In genomic region chr8:121021488-121021887, GRCm38 (mm10) we compare ENCODE assay signal across 31 mouse cellular contexts.
DNase-seq lines count a peak whose midpoint lies in the region; ATAC-seq and TF ChIP-seq lines count a peak whose summit lies in the region.
"Had no signal": no experiment of that assay in that cellular context is flagged by ENCODE, and none has a peak within 500 bp of the region (broad histone marks: within the 10 kb centered on the region; RNA-seq: fewer than 3 reads in every experiment).

No protein-coding gene starts in this region.

- H3K27ac ChIP-seq in heart, postnatal 0 days (ENCODE audit: low read depth): no peak overlapping the region
- H3K27ac ChIP-seq in intestine, embryonic 16.5 days (ENCODE audit: low read length): peak overlapping the region; percentile 7; the same call in 1 of the 2 replicates
- H3K27ac ChIP-seq in forebrain, embryonic 12.5 days: no peak overlapping the region
- H3K27ac ChIP-seq: embryonic facial prominence, embryonic 13.5 days; heart, adult 2 months; heart, embryonic 15.5 days; hindbrain, embryonic 12.5 days; hindbrain, postnatal 0 days; layer of hippocampus, adult 2 months; left cerebral cortex, adult 2 months; limb, embryonic 13.5 days; liver, embryonic 13.5 days; midbrain, embryonic 13.5 days had no signal

- no peak overlapping the region for H3K9ac ChIP-seq in heart, postnatal 0 days (replicated peaks; ENCODE audit: low read depth, low read length)
- no peak overlapping the region for H3K9ac ChIP-seq in intestine, embryonic 16.5 days (ENCODE audit: low read depth, low read length)
- H3K9ac ChIP-seq in forebrain, embryonic 12.5 days: no peak overlapping the region
- H3K9ac ChIP-seq: embryonic facial prominence, embryonic 13.5 days; heart, embryonic 15.5 days; hindbrain, embryonic 12.5 days; limb, embryonic 13.5 days; liver, embryonic 13.5 days; midbrain, embryonic 13.5 days had no signal

- no peak for DNase-seq in heart, postnatal 0 days (ENCODE audit: low spot score)
- DNase-seq in heart, adult 8-10 months (ENCODE audit: low spot score): no peak
- DNase-seq in thymus, adult 18-20 months: peak; percentile 66 to 78
- peak; percentile 77 for DNase-seq in thymus, postnatal 25 days
- no peak for DNase-seq in kidney, adult 8-10 months
- no peak for DNase-seq in gastrocnemius, postnatal 10 days
- DNase-seq: adrenal gland, postnatal 10 days; cerebellum, adult 11-12 months; cerebellum, adult 9-11 months; embryo, embryonic 11 days; heart, adult 2 months; heart, postnatal 36 days; kidney, adult 11 months; kidney, postnatal 36 days; liver, embryonic 13.5 days; lung, adult 18-20 months; lung, postnatal 4 days had no signal

- H3K9me3 ChIP-seq in heart, postnatal 0 days (replicated peaks; ENCODE audit: control insufficient read depth, low read length): no peaks in the 10 kb centered on the region; the same call in 1 of the 2 replicates
- H3K9me3 ChIP-seq in intestine, embryonic 16.5 days (ENCODE audit: control insufficient read depth, low read length): no peaks in the 10 kb centered on the region
- no peaks in the 10 kb centered on the region for H3K9me3 ChIP-seq in forebrain, embryonic 12.5 days
- H3K9me3 ChIP-seq: embryonic facial prominence, embryonic 13.5 days; heart, embryonic 15.5 days; hindbrain, embryonic 12.5 days; liver, embryonic 13.5 days; midbrain, embryonic 13.5 days had no signal

- ATAC-seq in heart, postnatal 0 days (ENCODE audit: insufficient read depth, low read depth): no peak
- 0 out of 2 replicates have a peak, but pooled peaks have one; percentile 28 for ATAC-seq in intestine, embryonic 16.5 days
- ATAC-seq in forebrain, embryonic 12.5 days (ENCODE audit: low FRiP score): no peak
- ATAC-seq: hindbrain, postnatal 0 days; lung, postnatal 0 days; midbrain, embryonic 13.5 days; Patski had no signal

- TF ChIP-seq EP300 in heart, postnatal 0 days (IDR thresholded peaks at IDR 0.05; ENCODE audit: low read depth): no peak

- H3K4me1 ChIP-seq in heart, postnatal 0 days (ENCODE audit: control insufficient read depth, insufficient read depth): no peaks in the 10 kb centered on the region
- peaks cover 22% of the 10 kb centered on the region for H3K4me1 ChIP-seq in intestine, embryonic 16.5 days (ENCODE audit: control insufficient read depth, insufficient read depth, low read length)
- 0 out of 2 replicates have a peak, but pooled peaks cover 6% of the 10 kb centered on the region for H3K4me1 ChIP-seq in forebrain, embryonic 12.5 days
- H3K4me1 ChIP-seq: hindbrain, embryonic 12.5 days; liver, embryonic 13.5 days; megakaryocyte, embryonic 14.5 days; midbrain, embryonic 13.5 days had no signal

- no peak overlapping the region for H3K4me3 ChIP-seq in heart, postnatal 0 days (ENCODE audit: low read depth, low read length)
- H3K4me3 ChIP-seq in intestine, embryonic 16.5 days (ENCODE audit: low read length): no peak overlapping the region
- no peak overlapping the region for H3K4me3 ChIP-seq in forebrain, embryonic 12.5 days (replicated peaks)
- H3K4me3 ChIP-seq: embryonic facial prominence, embryonic 13.5 days; erythroblast, embryonic 14.5 days; heart, adult 2 months; heart, embryonic 15.5 days; hindbrain, embryonic 12.5 days; layer of hippocampus, adult 2 months; left cerebral cortex, adult 2 months; limb, embryonic 13.5 days; liver, embryonic 13.5 days; megakaryocyte, embryonic 14.5 days; midbrain, embryonic 13.5 days had no signal

- peak overlapping the region; percentile 28; the same call in 1 of the 2 replicates for H3K4me2 ChIP-seq in heart, postnatal 0 days (ENCODE audit: low read depth, low read length)
- no peak overlapping the region for H3K4me2 ChIP-seq in intestine, embryonic 16.5 days (ENCODE audit: low read depth, low read length)
- H3K4me2 ChIP-seq in forebrain, embryonic 12.5 days: no peak overlapping the region
- H3K4me2 ChIP-seq: embryonic facial prominence, embryonic 13.5 days; heart, embryonic 15.5 days; hindbrain, embryonic 12.5 days; limb, embryonic 13.5 days; liver, embryonic 13.5 days; midbrain, embryonic 13.5 days had no signal

- WGBS in heart, postnatal 0 days: 12% methylated on average over 12 of the region's 12 CpGs
- 40% methylated on average over 12 of the region's 12 CpGs for WGBS in intestine, embryonic 16.5 days
- 56% methylated on average over 12 of the region's 12 CpGs for WGBS in forebrain, embryonic 12.5 days

- TF ChIP-seq CTCF in heart, postnatal 0 days (IDR thresholded peaks at IDR 0.05; ENCODE audit: low read depth): no peak

- H3K27me3 ChIP-seq in heart, postnatal 0 days (ENCODE audit: control insufficient read depth, insufficient read depth, low read length): peaks cover 63% of the 10 kb centered on the region
- H3K27me3 ChIP-seq in intestine, embryonic 16.5 days (replicated peaks; ENCODE audit: control insufficient read depth, insufficient read depth, low read length): no peaks in the 10 kb centered on the region; the same call in 1 of the 2 replicates
- H3K27me3 ChIP-seq in forebrain, embryonic 12.5 days: peaks cover 7% of the 10 kb centered on the region; the same call in 1 of the 2 replicates
- H3K27me3 ChIP-seq: midbrain, embryonic 13.5 days had no signal

- H3K36me3 ChIP-seq in heart, postnatal 0 days (replicated peaks; ENCODE audit: control insufficient read depth, insufficient read depth, low read length): no peaks in the 10 kb centered on the region
- no peaks in the 10 kb centered on the region for H3K36me3 ChIP-seq in intestine, embryonic 16.5 days (ENCODE audit: control insufficient read depth, insufficient read depth, low read length)
- no peaks in the 10 kb centered on the region for H3K36me3 ChIP-seq in forebrain, embryonic 12.5 days (replicated peaks)
- H3K36me3 ChIP-seq: embryonic facial prominence, embryonic 13.5 days; heart, embryonic 15.5 days; hindbrain, embryonic 12.5 days; limb, embryonic 13.5 days; liver, embryonic 13.5 days; midbrain, embryonic 13.5 days had no signal

Comparison
In these comparisons a context has a peak if more than half of its experiments do, and no peak if none do; other contexts are left out.
1. DNase-seq: peak in thymus, adult 18-20 months (2 of 2) and thymus, postnatal 25 days (single experiment); none in heart, postnatal 0 days (single experiment), heart, adult 8-10 months (single experiment), kidney, adult 8-10 months (0 of 2) and gastrocnemius, postnatal 10 days (single experiment).